Mouse (Mus musculus): ENCODE results near the gene BC030499. TPM values are rescaled to one million over a fixed set of nuclear protein-coding genes. Genes with fewer than 3 reads are reported as not detected.
A peak's percentile ranks its signal among the peaks of the same experiment; 100 is the strongest.

BC030499 gene
- total RNA-seq, 2 experiments from 2014 or later, result 15.3 to 19.1 TPM

DNA sequence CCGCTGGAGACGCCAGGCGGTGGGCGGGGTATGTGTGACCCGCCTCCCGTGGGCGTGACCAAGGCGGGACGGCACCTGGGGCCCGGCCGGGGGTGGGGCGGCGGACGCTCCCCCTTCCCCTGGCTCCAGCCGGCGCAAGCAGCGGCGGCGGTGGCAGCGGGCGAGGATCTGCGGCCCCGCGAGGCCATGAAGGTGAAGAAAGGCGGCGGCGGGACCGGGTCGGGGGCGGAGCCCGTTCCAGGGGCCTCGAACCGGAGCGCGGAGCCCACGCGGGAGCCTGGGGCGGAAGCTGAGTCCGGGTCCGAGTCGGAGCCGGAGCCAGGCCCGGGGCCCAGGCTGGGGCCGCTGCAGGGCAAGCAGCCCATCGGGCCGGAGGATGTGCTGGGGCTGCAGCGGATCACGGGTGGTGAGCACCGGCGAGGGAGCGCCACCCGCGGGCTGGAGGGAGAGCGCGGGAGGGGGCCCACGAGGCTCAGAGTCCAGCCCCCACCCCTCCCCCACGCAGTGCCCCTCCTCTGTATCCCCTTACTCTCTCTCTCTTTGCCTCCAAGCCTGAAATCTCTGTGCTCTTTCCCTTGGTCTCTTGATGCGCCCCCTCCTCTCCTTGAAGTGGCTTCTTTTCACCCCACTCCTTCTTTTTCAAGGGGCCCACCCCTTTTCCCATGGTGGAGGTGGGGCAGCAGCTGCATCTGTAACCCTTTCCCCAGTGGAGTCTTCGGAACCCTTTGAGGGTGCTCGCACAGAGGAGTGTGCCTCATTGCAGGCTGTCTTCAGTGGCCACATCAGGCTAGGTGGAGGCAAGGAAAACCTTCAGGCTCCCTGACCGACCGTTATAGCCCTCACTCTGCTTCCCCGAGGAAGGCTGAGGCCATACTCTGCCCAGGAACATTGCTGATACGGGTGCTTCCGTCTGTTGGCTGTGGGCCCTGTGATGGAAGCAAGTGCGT is 53.0 kb downstream of the BC030499 start, which contains the start of gene Unc119:
Gene Unc119, plus strand, starts transcription at position 102 of the 947 bp plus-strand sequence.
- intact Hi-C loops (cut with DNase I), result no loop called here
- DNase-seq (ENCODE audit: low spot score in 2 of 2), result peak; percentile 67 to 80

DNA sequence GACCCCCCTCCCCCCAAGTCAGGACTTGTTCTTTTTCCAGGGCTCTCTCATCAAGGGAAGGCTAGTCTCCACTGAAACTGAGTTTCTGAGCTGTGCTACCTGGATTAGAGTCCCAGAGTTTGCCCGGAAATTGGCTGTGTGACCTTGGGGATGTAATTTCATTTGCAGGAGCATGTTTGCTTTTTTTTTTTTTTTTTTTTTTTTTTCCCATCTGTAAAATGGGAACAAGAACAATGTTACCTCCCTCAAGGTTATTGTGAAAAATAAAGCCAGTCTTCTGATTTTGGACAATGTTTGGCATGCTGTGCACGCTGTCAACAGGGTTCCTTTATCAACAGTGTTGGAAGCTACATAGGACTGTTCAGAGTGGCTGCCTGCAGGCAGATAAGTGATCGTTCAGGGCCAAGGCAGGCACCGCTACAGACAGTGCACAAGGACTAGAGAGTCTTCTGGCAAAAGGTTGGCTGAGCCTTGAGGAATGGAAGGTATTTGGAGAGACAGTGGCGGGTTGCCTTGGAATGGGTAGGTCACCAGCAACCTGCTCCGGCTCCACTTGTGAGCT is 53.8 kb downstream of the BC030499 start:
- intact Hi-C loops (cut with DNase I), result no loop called here
- no peak for DNase-seq (ENCODE audit: low spot score in 2 of 2)

DNA sequence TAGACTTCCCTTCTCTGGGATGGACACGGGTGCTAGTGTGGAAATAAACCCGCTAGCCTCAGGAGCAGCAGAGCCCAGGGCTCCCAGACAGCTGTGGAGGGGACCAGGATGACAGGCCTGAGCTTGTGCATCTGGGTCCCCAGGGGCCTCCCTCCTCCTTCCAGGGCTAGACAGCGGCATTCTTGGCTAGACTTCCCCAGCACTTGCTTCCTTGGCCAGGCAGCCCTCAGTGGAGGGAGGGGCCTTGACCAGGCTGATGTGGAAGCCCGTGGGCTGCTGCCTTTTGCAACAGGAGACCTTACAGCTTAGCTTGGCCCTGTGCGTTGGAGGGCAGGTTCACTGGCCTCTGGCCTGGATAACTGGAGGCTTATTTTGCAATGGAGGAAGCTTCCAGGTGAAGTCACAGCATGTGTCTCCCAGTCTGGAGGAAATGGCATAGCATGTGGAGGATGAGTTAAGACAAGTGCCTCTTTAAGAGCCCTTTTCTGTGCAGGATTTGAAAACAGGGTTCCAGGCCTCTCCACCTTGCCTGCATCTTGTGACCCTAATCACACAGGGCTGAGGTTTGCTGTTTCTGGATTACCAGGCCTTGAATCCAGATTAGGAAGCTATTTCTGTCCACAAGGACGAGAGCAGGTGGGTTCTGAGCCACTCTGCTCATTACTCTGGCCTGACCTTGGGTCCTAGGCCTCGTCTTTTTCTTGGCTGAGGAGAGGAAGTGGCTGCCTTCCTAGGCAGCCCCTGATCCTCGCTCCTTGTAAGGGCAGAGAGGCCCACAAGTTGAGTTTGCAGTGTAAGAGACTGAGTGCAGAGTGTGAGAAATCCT is 54.5 kb downstream of the BC030499 start:
- intact Hi-C loops (cut with DNase I), result loop anchor here (5.0 kb wide), 1 partner anchor 83 kb away; the partner anchor contains the start of gene 2610507B11Rik
- DNase-seq (ENCODE audit: low spot score in 2 of 2), result no peak

DNA sequence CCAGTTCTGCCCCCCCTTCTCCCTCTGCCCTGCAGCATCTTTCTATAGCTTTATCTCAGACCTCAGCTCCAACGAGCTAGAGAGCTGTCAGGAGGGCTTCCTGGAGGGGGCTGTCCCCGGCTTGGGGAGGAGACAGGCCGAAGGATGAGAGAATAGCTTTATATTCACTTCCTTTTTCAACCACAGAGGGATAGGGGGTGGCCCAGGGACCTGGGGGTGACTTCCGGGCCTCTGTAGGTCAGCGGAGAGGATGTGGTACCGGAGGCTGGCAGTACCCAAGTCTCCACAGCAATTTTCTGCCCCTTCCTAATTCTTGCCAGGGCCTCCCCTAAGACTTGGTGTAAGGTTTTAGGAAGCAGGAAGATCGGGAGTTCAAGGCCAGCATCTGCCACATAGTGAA is 55.2 kb downstream of the BC030499 start:
- DNase-seq (ENCODE audit: low spot score in 2 of 2), result no peak
- intact Hi-C loops (cut with DNase I), result loop anchor here (5.0 kb wide), 1 partner anchor 84 kb away; the partner anchor contains the start of gene 2610507B11Rik

Other genes with a start within 250 kb of the BC030499 start
- gene Eral1, start 210.5 kb upstream of the BC030499 start, total RNA-seq (2021), result 10 to 100 TPM; 18.7 to 20.3 TPM
- gene Fam222b, start 196.2 kb upstream of the BC030499 start, total RNA-seq (2021), result 10 to 100 TPM; 28.2 to 29.6 TPM
- 10 to 100 TPM; 11.3 to 12.5 TPM for gene Traf4, start 125.3 kb upstream of the BC030499 start, total RNA-seq (2021)
- 1 to 10 TPM; 3.1 to 3.2 TPM for gene Nek8, start 114.2 kb upstream of the BC030499 start, total RNA-seq (2021)
- gene Tlcd1, start 114.1 kb upstream of the BC030499 start, total RNA-seq (2021), result 10 to 100 TPM; 29.2 to 30.1 TPM
- 100 to 1,000 TPM; 616 to 654 TPM for gene Rpl23a, start 107.3 kb upstream of the BC030499 start, total RNA-seq (2021)
- gene Rab34, start 102.4 kb upstream of the BC030499 start, total RNA-seq (2021), result 10 to 100 TPM; 20.2 to 24.8 TPM
- gene Proca1, start 97.4 kb upstream of the BC030499 start, total RNA-seq (2021), result 1 to 10 TPM; 6.2 to 6.4 TPM
- 10 to 100 TPM; 67.8 to 68.8 TPM for gene Sdf2, start 45.1 kb upstream of the BC030499 start, total RNA-seq (2021)
- gene Supt6, start 44.9 kb upstream of the BC030499 start, total RNA-seq (2021), result 10 to 100 TPM; 92.2 to 95.8 TPM
- gene 2610507B11Rik, start 29.1 kb upstream of the BC030499 start, total RNA-seq (2021), result 100 to 1,000 TPM; 179 to 197 TPM
- 1 to 10 TPM; 8.0 to 8.9 TPM for gene Spag5, start 10.7 kb downstream of the BC030499 start, total RNA-seq (2021)
- gene Aldoc, start 32.1 kb downstream of the BC030499 start, total RNA-seq (2021), result 100 to 1,000 TPM; 771 to 821 TPM
- 10 to 100 TPM; 67.0 to 67.7 TPM for gene Pigs, start 37.6 kb downstream of the BC030499 start, total RNA-seq (2021)
- 10 to 100 TPM; 27.9 to 30.2 TPM for gene Unc119, start 52.6 kb downstream of the BC030499 start, total RNA-seq (2021)
- gene Foxn1, start 95.7 kb downstream of the BC030499 start, total RNA-seq (2021), result under 1 TPM in 1 of 2 experiments, not detected in 1; 0.09 TPM
- gene Slc13a2, start 131.4 kb downstream of the BC030499 start, total RNA-seq (2021), result not detected
- 10 to 100 TPM; 10.5 to 11.2 TPM for gene Slc46a1, start 174.9 kb downstream of the BC030499 start, total RNA-seq (2021)
- gene Sarm1, start 206.9 kb downstream of the BC030499 start, total RNA-seq (2021), result 10 to 100 TPM; 34.3 to 36.5 TPM
- 10 to 100 TPM; 71.6 to 75.3 TPM for gene Vtn, start 208.2 kb downstream of the BC030499 start, total RNA-seq (2021)
- 1 to 10 TPM in 1 of 2 experiments, under 1 TPM in 1; 0.98 to 1.2 TPM for gene Sebox, start 212.6 kb downstream of the BC030499 start, total RNA-seq (2021)
- 10 to 100 TPM; 38.8 to 45.1 TPM for gene Tmem199, start 221.3 kb downstream of the BC030499 start, total RNA-seq (2021)
- gene Poldip2, start 221.4 kb downstream of the BC030499 start, total RNA-seq (2021), result 100 to 1,000 TPM; 104 to 115 TPM
- gene Tnfaip1, start 245.5 kb downstream of the BC030499 start, total RNA-seq (2021), result 10 to 100 TPM; 38.5 to 39.0 TPM
- 10 to 100 TPM; 90.3 to 91.2 TPM for gene Ift20, start 245.5 kb downstream of the BC030499 start, total RNA-seq (2021)